Mouse (Mus musculus) liver, embryonic 16.5 days (tissue): ENCODE measurements at regions not wholly inside any gene's neighbourhood (a gene's known extent, or its start where the extent isn't known, plus 50 kb on each side); places are given as distances from the start of the nearest gene placed in this dataset.

Experiments
- ATAC-seq: fragments of 200-750 bp; cut with Nextera tagmentation; 2 replicates; pipeline ENCODE4 v1.8.0; 2017; ENCODE audit warnings: low read depth, mild to moderate bottlenecking, moderate number of reproducible peaks, moderate library complexity
- H3K27ac ChIP-seq: fragments of 300-500 bp; sonication (generic); 2 replicates; pipeline ENCODE4 v1.5.1; 2014; ENCODE audit warnings: mild to moderate bottlenecking, low read length
- H3K27me3 ChIP-seq: fragments of 300-500 bp; sonication (generic); 2 replicates; pipeline ENCODE4 v1.6.1; 2014; ENCODE audit warnings: low read depth, low read length, mixed read lengths; ENCODE audit not compliant: control insufficient read depth, insufficient read depth
- H3K36me3 ChIP-seq: fragments of 300-500 bp; sonication (generic); 2 replicates; pipeline ENCODE4 v1.6.1; 2014; ENCODE audit warnings: mild to moderate bottlenecking; ENCODE audit not compliant: control insufficient read depth, insufficient read depth
- H3K4me1 ChIP-seq: fragments of 300-500 bp; sonication (generic); 2 replicates; pipeline ENCODE4 v1.6.1; 2014; ENCODE audit warnings: low read depth, low read length, mixed read lengths; ENCODE audit not compliant: control insufficient read depth
- H3K4me2 ChIP-seq: fragments of 300-500 bp; sonication (generic); 2 replicates; pipeline ENCODE4 v1.6.1; 2014; ENCODE audit warnings: low read depth, low read length, mixed read lengths
- H3K4me3 ChIP-seq: fragments of 300-500 bp; sonication (generic); 2 replicates; pipeline ENCODE4 v1.5.1; 2014; ENCODE audit warnings: low read depth, mild to moderate bottlenecking, low read length
- H3K9ac ChIP-seq: fragments of 300-500 bp; sonication (generic); 2 replicates; pipeline ENCODE4 v1.6.1; 2014; ENCODE audit warnings: low read depth, low read length
- H3K9me3 ChIP-seq: fragments of 300-500 bp; sonication (generic); replicated peaks from 2 replicates; pipeline ENCODE4 v1.6.1; 2016; ENCODE audit warnings: low read length; ENCODE audit not compliant: control insufficient read depth
- WGBS: fragments of 180-500 bp; shearing (Covaris S2); extraction: QIAGEN DNeasy Blood & Tissue Kit; methylation state at CpG from one replicate; pipeline ENCODE4 v1.1.7; 2014; ENCODE audit not compliant: insufficient replicate concordance; 5-methylcytosine and 5-hydroxymethylcytosine counted together

DNA sequence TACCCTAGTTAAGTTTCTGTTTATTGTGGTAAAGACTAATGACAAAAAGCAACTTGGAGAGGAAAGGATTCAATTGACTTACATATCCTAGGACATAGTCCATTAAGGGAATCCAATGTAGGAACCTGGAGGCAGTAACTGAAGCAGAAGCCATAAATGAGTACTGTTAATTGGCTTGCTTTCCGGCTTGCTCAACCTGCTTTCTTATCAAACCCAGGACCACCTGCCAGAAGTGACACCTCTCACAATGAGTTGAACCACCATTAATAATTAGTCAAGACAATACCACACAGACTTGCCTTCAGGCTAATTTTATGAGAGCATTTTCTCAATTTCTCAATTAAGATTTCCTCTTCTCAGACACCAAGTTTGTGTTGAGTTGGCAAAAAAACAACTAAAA, 148.8 kb downstream of the Ccser2 start:
- no peak overlapping the region for H3K27ac ChIP-seq
- H3K4me2 ChIP-seq: no peak overlapping the region
- H3K4me1 ChIP-seq: no peaks in the 10 kb centered on the region
- H3K27me3 ChIP-seq: no peaks in the 10 kb centered on the region
- ATAC-seq: no peak
- H3K9ac ChIP-seq: no peak overlapping the region
- H3K9me3 ChIP-seq: no peaks in the 10 kb centered on the region
- H3K4me3 ChIP-seq: no peak overlapping the region
- 65% methylated on average over 1 of the region's 1 CpGs for WGBS
- H3K36me3 ChIP-seq: no peaks in the 10 kb centered on the region

- H3K4me3 ChIP-seq: no peak overlapping the region
- no peak overlapping the region for H3K4me2 ChIP-seq
- H3K4me1 ChIP-seq: no peaks in the 10 kb centered on the region
- no peak overlapping the region for H3K9ac ChIP-seq
- H3K9me3 ChIP-seq: no peaks in the 10 kb centered on the region
- no peak for ATAC-seq
- no peak overlapping the region for H3K27ac ChIP-seq
- H3K27me3 ChIP-seq: no peaks in the 10 kb centered on the region
- H3K36me3 ChIP-seq: no peaks in the 10 kb centered on the region
- WGBS: 64% methylated on average over 2 of the region's 3 CpGs
Observed at GRCm38 (mm10) chr14:36802418-36802817, 166.2 kb downstream of the Ccser2 start.

DNA sequence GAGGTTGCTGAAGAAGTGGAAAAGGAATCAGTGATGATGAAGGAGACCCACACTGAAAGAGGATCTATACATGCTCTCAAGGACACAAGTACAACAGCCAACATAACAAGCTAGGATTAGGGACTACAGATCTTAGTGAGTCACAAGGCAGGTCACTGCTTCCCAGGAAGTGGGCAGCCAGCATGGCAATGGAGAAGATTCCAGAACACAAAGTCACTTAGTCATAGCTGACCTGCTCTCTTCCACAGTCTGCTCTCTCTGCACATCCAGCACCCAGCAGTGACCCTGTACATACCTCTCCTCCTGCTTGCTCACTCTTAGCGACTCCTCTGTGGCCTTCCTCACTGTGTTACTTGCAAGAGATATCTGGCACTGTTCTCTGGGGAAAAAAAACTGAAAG, 168.8 kb downstream of the Ccser2 start:
- no peaks in the 10 kb centered on the region for H3K27me3 ChIP-seq
- H3K9me3 ChIP-seq: no peaks in the 10 kb centered on the region
- no peaks in the 10 kb centered on the region for H3K4me1 ChIP-seq
- no peak for ATAC-seq
- H3K9ac ChIP-seq: no peak overlapping the region
- WGBS: 52% methylated on average over 1 of the region's 1 CpGs
- no peaks in the 10 kb centered on the region for H3K36me3 ChIP-seq
- no peak overlapping the region for H3K4me2 ChIP-seq
- no peak overlapping the region for H3K27ac ChIP-seq
- no peak overlapping the region for H3K4me3 ChIP-seq

- Histone ChIP-seq H3K9ac (no peak overlapping the region), H3K27me3 (no peaks in the 10 kb centered on the region), H3K36me3 (no peaks in the 10 kb centered on the region), H3K27ac (no peak overlapping the region), H3K4me2 (no peak overlapping the region), H3K9me3 (no peaks in the 10 kb centered on the region), H3K4me3 (no peak overlapping the region), H3K4me1 (no peaks in the 10 kb centered on the region)
- ATAC-seq: peak; percentile 68; the same call in 1 of the 2 replicates
- 59% methylated on average over 2 of the region's 2 CpGs for WGBS
Observed at GRCm38 (mm10) chr14:36781882-36782281, 186.7 kb downstream of the Ccser2 start.

- Histone ChIP-seq H3K4me3 (no peak overlapping the region), H3K4me2 (no peak overlapping the region), H3K36me3 (no peaks in the 10 kb centered on the region), H3K9me3 (no peaks in the 10 kb centered on the region), H3K27ac (no peak overlapping the region), H3K4me1 (no peaks in the 10 kb centered on the region), H3K9ac (no peak overlapping the region), H3K27me3 (no peaks in the 10 kb centered on the region)
- WGBS: 34% methylated on average over 1 of the region's 1 CpGs
- no peak for ATAC-seq
Observed at GRCm38 (mm10) chr14:36778956-36779355, 189.6 kb downstream of the Ccser2 start.

- ATAC-seq: no peak
- Histone ChIP-seq H3K27ac (no peak overlapping the region), H3K4me1 (no peaks in the 10 kb centered on the region), H3K9me3 (no peaks in the 10 kb centered on the region), H3K36me3 (no peaks in the 10 kb centered on the region), H3K27me3 (no peaks in the 10 kb centered on the region), H3K9ac (no peak overlapping the region), H3K4me3 (no peak overlapping the region), H3K4me2 (no peak overlapping the region)
- WGBS: 42% methylated on average over 3 of the region's 3 CpGs
Observed at GRCm38 (mm10) chr14:36774349-36774748, 194.2 kb downstream of the Ccser2 start.

DNA sequence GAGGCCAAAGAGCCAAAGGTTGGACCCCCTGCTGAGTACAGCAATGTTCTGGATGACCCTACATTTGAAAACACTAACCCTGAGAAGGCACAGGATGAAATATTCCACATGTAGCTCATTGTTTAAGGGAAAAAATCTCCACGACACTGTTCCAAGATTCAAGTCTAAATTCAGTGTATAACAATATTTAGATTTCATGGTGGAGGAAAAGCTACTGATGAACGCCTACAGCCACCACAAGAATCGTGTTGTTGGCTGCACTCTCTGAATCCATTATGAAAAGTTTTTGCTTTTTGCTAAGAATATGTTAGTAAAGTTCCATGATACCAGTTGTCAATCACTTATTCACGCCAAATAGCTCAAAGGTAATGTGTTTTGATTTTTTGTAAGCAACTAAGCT, 204.2 kb downstream of the Ccser2 start:
- Histone ChIP-seq H3K9me3 (no peaks in the 10 kb centered on the region), H3K36me3 (no peaks in the 10 kb centered on the region), H3K27ac (no peak overlapping the region), H3K9ac (no peak overlapping the region), H3K4me1 (no peaks in the 10 kb centered on the region), H3K27me3 (no peaks in the 10 kb centered on the region), H3K4me3 (no peak overlapping the region), H3K4me2 (no peak overlapping the region)
- no peak for ATAC-seq
- WGBS: 51% methylated on average over 4 of the region's 4 CpGs

DNA sequence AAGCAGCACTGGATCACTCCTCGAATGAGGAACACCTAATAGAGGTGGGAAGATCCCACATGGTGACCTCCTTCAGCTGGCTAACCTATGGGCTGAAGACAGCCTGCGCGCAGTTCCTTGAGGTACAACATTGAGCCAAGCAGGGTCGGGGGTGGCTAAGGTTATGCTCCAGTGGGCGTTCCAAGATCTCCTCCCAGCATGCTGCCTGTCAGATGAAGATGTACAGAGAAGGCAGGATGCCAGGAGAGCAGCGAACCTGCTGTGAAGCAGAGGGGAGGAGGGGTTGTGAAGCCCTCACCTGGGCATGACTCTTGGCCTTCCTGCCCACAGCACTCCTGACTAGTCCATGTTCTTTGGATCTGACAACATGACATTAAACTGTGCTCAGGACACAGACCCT, 212.5 kb downstream of the Ccser2 start:
- Histone ChIP-seq H3K4me2 (no peak overlapping the region), H3K4me1 (no peaks in the 10 kb centered on the region), H3K4me3 (no peak overlapping the region), H3K27ac (no peak overlapping the region), H3K9me3 (no peaks in the 10 kb centered on the region), H3K27me3 (no peaks in the 10 kb centered on the region), H3K36me3 (no peaks in the 10 kb centered on the region), H3K9ac (no peak overlapping the region)
- no peak for ATAC-seq
- 58% methylated on average over 6 of the region's 6 CpGs for WGBS

GRCm38 (mm10) chr14:36748130-36748883, 220.3 kb downstream of the Ccser2 start:
- Histone ChIP-seq H3K36me3 (no peaks in the 10 kb centered on the region), H3K27ac (no peak overlapping the region), H3K4me1 (no peaks in the 10 kb centered on the region), H3K4me3 (no peak overlapping the region), H3K9me3 (no peaks in the 10 kb centered on the region), H3K27me3 (no peaks in the 10 kb centered on the region), H3K4me2 (no peak overlapping the region), H3K9ac (no peak overlapping the region)
- ATAC-seq: no peak
- 63% methylated on average over 6 of the region's 6 CpGs for WGBS
